Mouse (Mus musculus): ENCODE measurements at regions not wholly inside any gene's neighbourhood (a gene's known extent, or its start where the extent isn't known, plus 50 kb on each side); places are given as distances from the start of the nearest gene placed in this dataset.

- DNase-seq (ENCODE audit: low read depth) = peak; percentile 81
Observed at GRCm38 (mm10) chrX:167091841-167092240, 117.3 kb downstream of the Tmsb4x start.

DNA sequence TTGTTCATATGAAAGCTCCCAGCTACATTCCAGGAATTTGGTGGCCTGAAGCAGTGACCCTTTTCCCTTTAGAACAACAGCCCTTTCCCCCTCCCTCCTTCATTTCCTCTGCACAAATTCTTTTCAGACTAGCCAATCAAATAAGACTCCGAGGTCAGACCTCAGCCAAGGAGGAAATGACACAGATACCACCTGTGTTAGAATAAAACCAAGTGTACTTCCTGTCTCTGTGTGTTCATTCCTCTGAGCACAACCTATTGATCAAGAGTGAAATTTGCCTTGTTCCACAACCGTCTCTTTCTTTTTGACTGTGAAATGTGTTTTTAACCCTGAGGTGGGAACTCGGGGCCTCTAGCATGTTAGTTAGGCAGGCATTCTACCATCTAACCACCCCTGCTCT, 120.2 kb downstream of the Tmsb4x start:
- peak; percentile 82 for DNase-seq (ENCODE audit: low read depth)

DNA sequence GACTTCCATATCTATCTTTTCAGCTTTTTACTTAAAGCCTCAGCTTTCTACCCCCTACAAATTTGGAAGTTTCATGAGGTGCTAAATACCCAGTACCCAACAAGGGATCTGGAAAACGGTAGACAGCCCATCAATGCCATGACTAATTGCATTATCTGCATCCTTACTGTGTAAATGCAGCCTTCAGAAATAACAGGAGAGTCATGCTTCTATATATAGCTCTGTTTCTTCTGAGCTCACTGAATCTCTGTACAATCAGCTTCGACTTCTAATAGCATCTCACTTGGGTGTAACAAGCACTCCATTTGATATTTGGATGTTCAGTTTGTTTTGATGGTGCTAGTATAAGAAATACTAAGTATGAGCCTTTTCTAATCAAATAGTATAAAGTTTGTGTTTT, 120.7 kb downstream of the Tmsb4x start:
- no peak for DNase-seq (ENCODE audit: low read depth)

DNA sequence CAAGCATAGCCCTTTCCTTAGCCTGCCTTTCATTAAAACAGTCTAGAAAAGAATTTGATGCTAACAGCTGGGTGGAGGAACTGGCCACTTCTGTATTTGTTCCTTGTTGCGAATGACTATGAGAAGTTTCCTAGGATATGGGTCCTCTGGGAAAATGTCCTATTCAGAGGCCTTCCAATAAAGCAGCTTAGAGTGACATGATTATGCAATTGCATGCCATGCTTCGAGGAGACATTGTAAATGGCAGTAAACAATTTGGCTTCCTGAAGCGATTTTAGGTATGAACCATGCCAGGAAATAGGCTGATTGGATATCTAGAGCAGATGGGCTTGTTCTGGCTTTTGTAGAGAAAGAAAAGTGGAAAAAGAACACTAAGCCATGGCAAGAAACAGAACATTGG, 128.3 kb downstream of the Tmsb4x start:
- no peak for DNase-seq (ENCODE audit: low read depth)

GRCm38 (mm10) chrX:167069075-167069474, 140.0 kb downstream of the Tmsb4x start:
- DNase-seq (ENCODE audit: low read depth) = no peak

GRCm38 (mm10) chrX:167067918-167068317, 141.2 kb downstream of the Tmsb4x start:
- DNase-seq (ENCODE audit: low read depth) = no peak

DNA sequence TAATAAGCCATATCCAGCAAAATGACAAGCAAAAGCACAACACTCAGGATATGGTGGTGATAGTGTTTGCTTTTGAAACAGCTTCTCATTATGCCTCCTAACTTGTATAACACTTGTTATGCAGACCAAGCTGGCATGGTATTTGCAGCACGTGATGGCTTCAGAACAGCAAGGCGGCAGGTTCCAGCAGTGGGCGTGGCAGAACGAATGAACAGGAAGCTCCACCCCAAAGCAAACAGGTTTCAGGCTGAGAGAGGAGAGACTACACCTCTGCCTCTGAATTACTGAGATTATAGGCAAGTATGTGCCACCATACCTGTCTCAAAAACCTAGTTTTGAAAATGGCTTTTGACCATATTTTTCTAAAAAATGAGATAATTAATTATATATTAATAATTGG, 145.2 kb downstream of the Tmsb4x start:
- DNase-seq (ENCODE audit: low read depth) = peak; percentile 52

- no peak for DNase-seq (ENCODE audit: low read depth)
Observed at GRCm38 (mm10) chrX:167052456-167052855, 156.7 kb downstream of the Tmsb4x start.

DNA sequence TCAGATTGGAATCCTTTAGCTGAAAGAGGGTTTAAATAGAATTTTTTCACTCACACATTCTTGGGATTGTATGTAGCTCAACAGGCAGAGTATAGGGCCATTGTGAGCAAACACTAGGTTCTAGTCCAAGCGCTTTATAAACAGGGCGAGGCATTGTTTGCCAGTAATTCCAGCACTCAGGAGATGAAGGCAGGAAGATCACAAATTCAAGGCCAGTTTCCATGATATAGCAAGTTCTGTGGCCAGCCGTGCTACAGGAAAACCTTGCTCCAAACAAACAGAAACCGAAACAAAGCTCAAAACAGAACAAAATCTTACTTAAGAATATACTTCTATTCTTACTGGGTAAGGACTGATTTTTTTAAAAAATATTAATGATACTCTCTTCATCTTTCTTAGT, 159.0 kb downstream of the Tmsb4x start:
- DNase-seq (ENCODE audit: low read depth) = peak; percentile 59

DNA sequence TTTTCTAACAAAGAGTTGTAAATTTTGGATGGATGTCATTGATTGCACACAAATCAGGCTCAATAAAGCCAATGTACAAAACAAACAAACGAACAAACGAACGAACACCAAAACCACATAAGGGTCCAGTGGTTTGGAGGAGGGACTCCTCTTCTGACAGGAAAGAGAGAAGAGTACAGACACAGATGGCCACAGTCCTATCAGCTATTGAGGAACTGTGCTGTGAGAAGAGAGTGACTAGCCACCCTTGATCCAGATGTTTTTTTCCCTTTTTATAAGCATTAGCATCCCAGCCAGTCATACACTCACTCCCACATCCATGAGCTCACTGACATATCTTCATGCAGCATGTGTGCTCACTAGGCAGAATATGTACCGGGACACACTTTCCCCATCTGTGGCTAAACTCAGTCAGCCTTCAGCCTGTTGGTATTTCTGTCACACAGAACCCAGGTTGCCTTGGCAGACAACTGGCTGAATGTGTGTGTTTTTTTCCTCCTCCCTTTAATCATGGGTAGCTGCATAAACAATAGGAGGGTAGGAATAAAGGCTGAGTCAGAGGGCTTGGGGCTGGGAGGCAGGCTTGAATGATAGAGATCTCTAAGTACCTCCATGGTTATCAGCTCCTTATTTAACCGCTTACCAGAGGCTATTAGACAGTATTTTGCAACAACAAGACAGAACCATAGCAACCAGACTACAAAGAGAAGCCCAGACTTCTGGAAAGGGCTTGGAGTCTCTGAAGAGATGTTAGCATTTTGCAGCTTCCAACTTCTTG, 159.7 kb downstream of the Tmsb4x start:
- peak; percentile 40 for DNase-seq (ENCODE audit: low read depth)

- DNase-seq (ENCODE audit: low read depth) = peak; percentile 21
Observed at GRCm38 (mm10) chrX:167037971-167038370, 171.1 kb downstream of the Tmsb4x start.

DNA sequence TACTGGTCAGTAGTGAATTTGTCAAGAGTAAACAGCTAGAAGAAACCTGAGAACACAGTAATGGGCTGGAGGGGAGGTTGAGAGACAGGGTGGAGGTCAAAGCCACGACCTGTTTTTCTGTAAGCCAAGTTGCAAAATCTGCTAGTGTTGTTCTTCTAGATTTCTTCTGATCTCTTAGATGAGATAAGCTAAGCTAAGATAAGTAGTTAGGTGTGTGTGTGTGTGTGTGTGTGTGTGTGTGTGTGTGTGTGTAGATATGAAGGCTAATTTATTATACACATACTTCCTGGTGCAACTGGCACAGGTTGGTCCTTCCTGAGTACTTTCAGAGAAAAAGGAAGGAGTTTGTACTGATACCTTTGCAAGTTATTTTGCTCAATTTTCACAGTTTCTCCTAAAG, 172.8 kb downstream of the Tmsb4x start:
- DNase-seq (ENCODE audit: low read depth) = peak; percentile 31

GRCm38 (mm10) chrX:167035639-167036038, 173.5 kb downstream of the Tmsb4x start:
- DNase-seq (ENCODE audit: low read depth) = no peak

DNA sequence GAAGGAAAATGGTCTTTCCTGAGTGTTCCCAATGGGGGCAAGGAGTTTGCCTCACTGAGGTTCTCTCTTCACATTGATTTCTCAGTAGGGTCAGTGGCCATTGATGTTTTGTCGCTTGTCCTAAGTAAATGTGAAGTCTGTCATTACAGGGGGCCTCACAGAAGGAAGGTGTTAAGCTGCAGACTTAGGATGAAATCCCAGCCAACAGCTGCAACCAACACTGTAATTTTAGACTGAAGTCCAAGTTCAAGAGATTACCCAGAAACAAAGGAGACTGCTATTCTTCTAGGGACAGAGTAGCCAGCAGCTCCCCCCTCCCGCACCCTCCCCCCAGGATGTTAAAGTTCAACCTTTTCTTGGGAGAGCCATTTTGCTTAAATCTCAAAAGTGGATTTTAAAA, 176.0 kb downstream of the Tmsb4x start:
- DNase-seq (ENCODE audit: low read depth) = no peak

DNA sequence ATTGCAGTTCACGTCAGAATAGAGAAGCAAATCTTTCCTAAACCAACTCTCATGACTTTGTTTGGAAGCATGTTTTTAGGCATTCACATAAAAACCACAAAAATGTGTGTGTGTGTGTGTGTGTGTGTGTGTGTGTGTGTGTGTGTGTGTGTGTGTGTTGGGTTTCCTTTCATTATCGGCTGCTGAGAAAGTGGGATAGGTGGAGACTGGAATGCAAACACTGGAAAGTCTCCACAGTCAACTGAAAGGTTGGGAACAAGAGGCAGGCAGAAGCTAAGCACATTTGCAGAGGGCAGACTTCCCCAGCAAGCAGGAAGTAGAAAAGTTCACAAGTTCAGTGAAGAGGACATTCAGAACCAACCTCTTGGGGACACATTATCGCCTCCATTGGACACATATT, 176.5 kb downstream of the Tmsb4x start:
- peak; percentile 31 for DNase-seq (ENCODE audit: low read depth)

DNA sequence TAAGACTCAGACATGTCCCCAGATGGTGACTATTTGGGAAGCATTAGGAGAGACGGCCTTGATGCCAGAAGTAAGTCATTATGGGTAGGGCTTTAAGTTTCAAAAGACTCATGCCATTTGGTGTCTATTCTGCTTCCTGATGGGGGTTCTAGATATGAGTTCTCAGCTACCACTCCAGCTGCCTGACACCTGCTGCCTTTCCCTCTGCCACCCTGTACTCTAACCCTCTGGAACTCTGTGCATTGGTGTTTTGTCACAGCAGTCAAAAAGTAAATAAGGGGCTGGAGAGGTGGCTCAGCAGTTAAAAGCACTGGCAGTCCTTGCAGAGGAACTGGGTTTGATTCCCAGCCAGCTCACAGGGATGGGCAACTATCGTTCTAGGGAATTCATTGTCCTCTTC, 177.6 kb downstream of the Tmsb4x start:
- no peak for DNase-seq (ENCODE audit: low read depth)

- DNase-seq (ENCODE audit: low read depth) = no peak
Observed at GRCm38 (mm10) chrX:167015602-167016001, 193.5 kb downstream of the Tmsb4x start.

DNA sequence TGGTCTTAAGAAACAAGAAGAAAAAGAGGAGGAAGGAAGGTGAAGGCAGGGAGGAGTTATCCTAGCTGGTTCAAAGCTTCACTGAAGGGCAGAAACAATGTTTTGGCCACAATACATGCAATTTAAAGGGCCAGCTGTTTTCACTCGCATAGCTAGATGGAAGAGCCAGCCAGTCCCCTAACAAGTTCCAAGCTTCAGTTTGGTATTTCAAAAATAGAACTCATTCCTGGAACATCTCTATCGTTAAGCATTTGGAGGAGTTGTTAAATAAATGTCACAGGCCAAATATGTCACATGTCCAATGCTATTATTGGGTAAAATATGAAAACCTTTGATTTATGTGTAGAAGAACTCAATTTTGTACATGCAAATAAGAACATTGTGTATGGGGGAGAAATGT, 194.8 kb downstream of the Tmsb4x start:
- DNase-seq (ENCODE audit: low read depth) = no peak

DNA sequence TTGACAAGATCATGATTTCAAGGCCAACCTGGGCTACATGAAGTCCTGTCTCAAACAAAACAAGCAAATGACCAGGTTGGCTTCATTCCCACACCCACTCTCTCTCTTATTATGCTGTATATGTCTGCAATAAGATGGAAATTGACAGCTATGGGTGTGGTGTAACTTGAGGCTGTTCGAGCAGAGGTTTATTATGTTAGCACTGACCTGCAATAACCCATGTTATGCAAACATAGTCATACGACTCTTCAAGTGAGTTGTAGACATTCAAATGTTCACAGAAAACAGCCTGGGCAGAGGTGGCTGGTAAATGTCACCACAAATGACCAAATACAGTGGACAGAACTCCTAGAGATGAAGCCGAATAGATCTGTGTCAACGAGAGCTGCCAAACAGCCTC, 196.2 kb downstream of the Tmsb4x start:
- no peak for DNase-seq (ENCODE audit: low read depth)

DNA sequence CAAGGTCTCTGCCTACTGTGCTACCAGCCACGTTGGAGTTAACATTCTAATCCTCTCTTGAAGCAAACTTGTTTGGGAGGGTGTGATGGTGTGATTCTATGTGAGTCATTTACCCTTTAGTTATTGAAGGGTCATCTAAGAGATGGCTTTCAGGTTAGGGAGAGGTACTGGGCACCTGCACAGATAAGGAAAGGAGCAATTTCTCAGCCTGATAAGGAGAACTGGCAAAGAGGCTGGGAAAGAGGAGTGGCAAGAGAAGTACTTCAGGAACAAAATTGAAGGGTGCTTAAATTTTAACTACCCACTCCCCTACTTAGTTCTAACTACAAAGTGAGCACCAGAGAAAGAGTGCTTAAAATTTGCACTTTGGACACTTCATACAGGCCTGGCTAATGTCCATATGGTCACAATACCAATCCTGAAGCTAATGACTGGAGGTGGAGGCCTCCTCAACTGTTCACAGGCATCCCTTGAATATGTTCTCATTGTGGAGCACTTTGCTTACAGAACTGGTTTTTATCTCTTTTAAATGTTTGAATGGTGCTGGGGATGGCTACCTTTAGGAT, 197.1 kb downstream of the Tmsb4x start:
- DNase-seq (ENCODE audit: low read depth) = no peak

DNA sequence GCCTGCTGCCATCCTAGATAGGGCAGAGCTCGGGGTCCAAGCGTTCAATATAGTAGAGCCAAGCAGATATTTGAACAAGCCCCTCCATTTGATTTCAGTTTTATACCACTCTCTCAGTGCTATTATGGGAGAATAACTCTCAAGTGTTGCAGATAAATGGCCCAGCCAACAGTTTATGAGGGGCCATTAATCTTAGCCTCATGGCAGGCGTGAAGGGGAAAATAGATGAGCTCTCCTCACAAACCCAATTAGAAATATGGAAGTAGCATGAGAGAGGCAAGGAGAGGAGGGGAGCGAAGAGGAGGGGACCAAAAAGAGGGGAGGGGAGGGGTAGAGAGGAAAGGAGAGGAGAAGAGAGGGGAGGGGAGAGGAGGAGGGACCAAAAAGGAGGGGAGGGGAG, 213.3 kb downstream of the Tmsb4x start:
- DNase-seq (ENCODE audit: low read depth) = no peak

DNA sequence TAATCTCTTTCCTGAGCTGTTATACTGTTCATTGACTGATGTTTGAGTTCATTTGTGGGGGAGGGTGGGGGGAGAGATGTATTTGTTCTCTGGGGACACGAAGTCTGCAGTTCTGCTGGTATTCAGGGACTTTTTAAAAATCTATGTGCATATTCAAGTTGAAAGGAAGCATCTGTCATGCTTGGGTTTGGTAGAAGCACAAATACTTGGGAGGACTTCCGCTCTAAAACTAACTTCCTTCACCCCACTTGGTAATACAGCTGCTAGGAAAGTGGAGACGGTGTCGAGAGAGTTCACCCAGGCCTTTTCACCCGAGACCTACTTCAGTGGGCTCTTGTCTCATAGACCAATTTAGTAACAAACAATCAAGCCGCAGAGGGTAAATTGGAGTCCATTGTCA, 228.1 kb downstream of the Tmsb4x start:
- DNase-seq (ENCODE audit: low read depth) = no peak

DNA sequence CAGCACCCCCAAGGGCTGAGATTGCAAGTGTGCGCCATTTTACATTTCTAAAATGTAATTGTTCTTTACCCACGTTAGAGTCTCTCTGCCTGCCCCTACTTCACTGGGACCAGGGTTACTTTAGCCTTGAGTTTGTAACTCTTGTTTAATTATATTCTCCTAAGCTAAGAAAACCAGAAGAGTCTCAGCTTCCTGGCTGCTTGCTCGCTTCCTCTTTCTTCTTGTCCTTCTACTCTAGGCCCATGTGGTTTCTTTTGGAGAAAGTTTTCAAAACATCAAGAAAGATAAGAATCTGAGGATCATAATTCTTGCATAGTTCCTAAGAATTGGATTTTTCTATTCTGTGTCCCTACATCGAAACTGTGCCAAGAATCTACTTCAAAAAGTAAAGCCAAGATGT, 228.6 kb downstream of the Tmsb4x start:
- no peak for DNase-seq (ENCODE audit: low read depth)

DNA sequence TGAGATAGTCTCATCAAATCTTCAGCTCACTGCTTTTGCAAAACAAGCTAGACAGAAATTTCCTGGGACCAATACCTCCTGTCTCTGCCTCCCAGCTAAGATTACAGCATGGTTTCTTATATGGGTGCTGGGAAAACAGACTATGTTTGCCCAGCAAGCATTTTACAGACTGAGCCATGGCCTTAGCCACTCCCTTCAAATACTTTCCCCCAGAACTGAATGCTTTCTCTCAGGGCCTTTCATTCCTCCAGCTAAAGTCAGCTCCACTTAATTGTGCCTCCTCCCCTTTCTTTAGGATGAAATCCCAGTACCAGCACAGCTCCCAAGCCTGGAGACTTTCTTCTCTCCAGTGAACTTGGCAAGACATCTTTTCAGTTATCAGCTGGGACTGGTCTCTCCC, 232.1 kb downstream of the Tmsb4x start:
- DNase-seq (ENCODE audit: low read depth) = no peak

Measured in induced T-regulatory cell, adult 2 months (primary cell).